Mouse (Mus musculus): ENCODE data around the gene Lypd4. TPM values are rescaled to one million over a fixed set of nuclear protein-coding genes. Genes with fewer than 3 reads are reported as not detected.

Gene Lypd4
- not detected in 2 replicates for total RNA-seq (2023)

GRCm38 (mm10) chr7:24869532-24870165, at the start of gene Lypd4, which contains the start of gene Dmrtc2:
Gene Lypd4 (minus strand): TSS chr7:24869941.
Gene Dmrtc2 (plus strand): TSS chr7:24870057.

DNA sequence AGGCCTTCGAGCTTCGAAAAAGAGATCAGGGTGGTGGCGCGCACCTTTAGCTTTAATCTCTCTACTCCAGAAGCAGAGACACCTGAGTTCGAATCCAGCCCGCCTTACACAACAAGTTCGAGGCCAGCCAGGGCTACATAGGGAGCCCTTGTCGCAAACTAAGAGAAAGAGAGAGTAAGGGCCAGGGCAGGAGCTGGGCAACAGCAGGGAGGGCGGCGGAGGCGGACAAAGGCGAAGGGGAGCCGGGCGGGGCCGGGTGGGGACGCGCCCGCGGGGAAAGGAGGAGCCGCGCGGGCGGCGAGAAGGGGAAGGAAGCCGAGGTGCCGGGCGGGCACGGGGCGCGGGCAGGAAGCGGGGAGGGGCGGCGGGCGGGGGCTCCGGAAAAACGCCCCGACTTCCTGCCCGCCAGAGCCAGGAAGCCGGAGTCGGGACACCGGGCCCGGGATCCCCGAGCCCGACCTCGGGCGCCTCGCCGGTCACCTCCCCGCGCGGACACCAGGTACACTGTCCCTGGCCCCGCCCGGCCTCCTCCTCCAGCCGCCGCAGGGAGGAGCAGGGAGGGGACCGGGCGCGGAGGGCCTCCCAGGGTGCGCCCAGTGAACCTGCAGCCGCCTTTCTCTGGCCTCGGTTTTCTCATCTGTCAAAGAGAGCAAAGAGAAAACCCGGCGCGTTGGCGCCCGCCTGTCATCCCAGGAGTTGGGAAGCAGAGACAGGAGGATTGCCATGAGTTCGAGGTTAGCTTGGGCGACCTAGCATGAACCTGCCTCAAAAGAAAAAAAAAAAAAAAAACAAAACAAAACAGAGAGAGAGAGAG, 33.1 kb upstream of the Lypd4 start, which contains the start of gene Arhgef1:
Gene Arhgef1 (plus strand): TSS at position 283 of the 814 bp plus-strand sequence.

DNA sequence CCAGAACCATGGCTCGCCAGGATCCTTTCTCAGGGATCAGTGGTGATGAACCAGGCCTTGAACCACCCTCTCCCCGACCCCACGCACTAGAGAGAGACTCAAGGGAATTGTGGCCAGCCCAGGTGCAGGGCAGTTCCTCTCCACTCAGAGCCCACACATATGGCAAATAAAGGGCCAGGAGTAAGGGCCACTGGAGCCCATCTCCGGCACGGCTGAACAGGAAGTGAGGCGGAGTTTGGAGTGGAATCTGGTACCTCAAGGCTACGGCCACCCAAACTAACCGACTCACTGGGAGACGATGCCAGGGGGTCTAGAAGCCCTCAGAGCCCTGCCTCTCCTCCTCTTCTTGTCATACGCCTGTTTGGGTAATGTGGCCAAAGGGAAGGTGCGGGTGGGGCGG, 27.5 kb upstream of the Lypd4 start, which contains the start of gene Cd79a:
Gene Cd79a (plus strand): TSS at position 158 of the 400 bp plus-strand sequence.

DNA sequence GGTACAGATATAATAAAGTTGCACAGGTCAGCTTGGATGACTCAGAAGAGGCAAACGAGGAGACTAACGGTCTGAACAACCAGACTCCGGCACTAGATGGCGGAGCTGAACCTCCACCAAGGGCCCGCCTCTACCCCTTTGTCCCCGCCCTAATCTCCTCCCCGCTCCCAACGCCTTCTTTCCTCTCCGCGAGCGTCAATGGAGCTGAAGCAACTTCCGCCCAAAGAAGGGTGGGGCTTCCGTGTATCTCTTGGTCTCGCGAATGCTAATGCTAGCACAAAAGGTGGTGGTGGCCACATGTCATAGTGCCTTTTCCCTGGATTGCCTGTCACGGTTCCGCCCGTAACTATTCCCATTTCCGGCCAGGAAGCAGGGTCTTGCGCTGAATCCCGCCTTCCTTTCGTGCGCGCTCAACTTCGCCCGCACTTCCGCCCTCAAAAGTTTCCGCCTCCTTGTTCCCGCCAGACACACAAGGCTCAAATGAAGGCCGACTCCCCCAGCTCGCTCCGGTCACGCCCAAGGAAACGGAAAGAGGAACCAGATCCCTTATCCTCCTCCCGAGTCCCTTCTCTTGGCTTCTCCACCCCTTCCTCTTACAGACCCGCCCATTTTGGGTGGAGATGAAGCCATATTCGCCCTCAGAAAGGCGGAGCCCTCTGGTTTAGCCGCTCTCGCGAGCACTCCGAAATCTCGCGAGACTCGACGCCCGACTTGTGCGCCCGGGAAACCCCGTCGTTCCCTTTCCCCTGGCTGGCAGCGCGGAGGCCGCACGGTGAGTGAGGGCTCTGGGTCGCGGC, 14.4 kb upstream of the Lypd4 start, which contains the start of gene Rps19:
Gene Rps19 (plus strand): TSS at position 476 of the 797 bp plus-strand sequence.

DNA sequence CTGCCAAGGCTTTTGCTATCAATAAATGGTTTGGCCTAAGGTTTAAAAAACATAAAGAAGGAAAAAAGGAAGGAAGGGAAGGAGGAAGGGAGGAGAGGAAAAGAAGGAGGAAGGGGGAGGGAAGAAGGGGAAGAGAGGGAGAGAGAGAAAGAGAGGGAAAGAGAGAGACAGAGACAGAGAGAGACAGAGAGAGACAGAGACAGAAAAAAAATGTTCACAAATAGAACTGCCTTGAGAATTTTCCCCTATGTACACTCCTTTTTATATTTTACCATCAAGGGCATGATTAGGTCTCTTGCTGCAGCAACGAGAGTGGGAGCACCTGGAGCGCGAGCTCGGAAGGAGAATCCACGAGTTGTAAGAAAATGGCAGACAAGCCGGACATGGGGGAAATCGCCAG, 7.8 kb downstream of the Lypd4 start, which contains the start of gene Gm9844:
Gene Gm9844 (plus strand): TSS at position 301 of the 400 bp plus-strand sequence.

Other genes starting within 250 kb of the Lypd4 start
- gene Lypd3, start 233.4 kb downstream of the Lypd4 start, total RNA-seq (2023): not detected in 2 replicates
- gene Tex101, start 193.3 kb downstream of the Lypd4 start, total RNA-seq (2023): not detected in 2 replicates
- gene BC049730, start 160.7 kb downstream of the Lypd4 start, total RNA-seq (2023): 1.6 and 2.2 TPM in 2 replicates
- gene Gm4763, start 143.0 kb downstream of the Lypd4 start, total RNA-seq (2023): 5.8 and 13.4 TPM in 2 replicates
- 1,275 and 1,351 TPM in 2 replicates for gene Cd177, start 109.6 kb downstream of the Lypd4 start, total RNA-seq (2023)
- 69.9 and 84.9 TPM in 2 replicates for gene Ceacam10, start 92.7 kb downstream of the Lypd4 start, total RNA-seq (2023)
- 2.0 and 3.2 TPM in 2 replicates for gene Gm9844, start 7.7 kb downstream of the Lypd4 start, total RNA-seq (2023)
- not detected in 2 replicates for gene Dmrtc2, start 116 bp upstream of the Lypd4 start, total RNA-seq (2023)
- 415 and 552 TPM in 2 replicates for gene Rps19, start 14.4 kb upstream of the Lypd4 start, total RNA-seq (2023)
- 2.2 and 8.9 TPM in 2 replicates for gene Cd79a, start 27.4 kb upstream of the Lypd4 start, total RNA-seq (2023)
- gene Arhgef1, start 33.0 kb upstream of the Lypd4 start, total RNA-seq (2023): 564 and 862 TPM in 2 replicates
- gene Gm4881, start 74.6 kb upstream of the Lypd4 start, total RNA-seq (2023): not detected in 2 replicates
- gene Rabac1, start 102.8 kb upstream of the Lypd4 start, total RNA-seq (2023): 138 and 148 TPM in 2 replicates
- gene Atp1a3, start 136.0 kb upstream of the Lypd4 start, total RNA-seq (2023): 230 and 240 TPM in 2 replicates
- 1.7 and 5.5 TPM in 2 replicates for gene Grik5, start 202.4 kb upstream of the Lypd4 start, total RNA-seq (2023)
- gene Zfp574, start 202.6 kb upstream of the Lypd4 start, total RNA-seq (2023): 10.4 and 11.0 TPM in 2 replicates